Mouse (Mus musculus): Measurements from ENCODE around the gene Hspd1.
"Not testable (repeated sequence)": the region's sequence is repeated elsewhere in the genome, so short reads cannot be mapped to it uniquely, and the experiment has no call there.

The Hspd1 gene

GRCm38 (mm10) chr1:55087401-55087904, 590 bp downstream of the Hspd1 start:
- no peak for DNase-seq (ENCODE audit: low read depth, low spot score)

GRCm38 (mm10) chr1:55086868-55087400, 1.1 kb downstream of the Hspd1 start:
- DNase-seq (ENCODE audit: low read depth, low spot score), result peak; percentile 49

GRCm38 (mm10) chr1:55085781-55086366, 2.2 kb downstream of the Hspd1 start:
- peak; percentile 40 for DNase-seq (ENCODE audit: low read depth, low spot score)

GRCm38 (mm10) chr1:55082106-55082505, 5.9 kb downstream of the Hspd1 start:
- peak; percentile 64 for DNase-seq (ENCODE audit: low read depth, low spot score)

- DNase-seq (ENCODE audit: low read depth, low spot score), result no peak
These were observed 8.4 kb downstream of the Hspd1 start for GRCm38 (mm10) chr1:55079677-55080076.

- DNase-seq (ENCODE audit: low read depth, low spot score), result peak; percentile 39
These were observed 11.1 kb downstream of the Hspd1 start for GRCm38 (mm10) chr1:55076849-55077516.

GRCm38 (mm10) chr1:55076395-55076743, 11.7 kb downstream of the Hspd1 start:
- no peak for DNase-seq (ENCODE audit: low read depth, low spot score)

- DNase-seq (ENCODE audit: low read depth, low spot score), result no peak
These were observed 12.2 kb downstream of the Hspd1 start for GRCm38 (mm10) chr1:55075652-55076394.

GRCm38 (mm10) chr1:55074757-55075156, 13.3 kb downstream of the Hspd1 start:
- peak; percentile 40 for DNase-seq (ENCODE audit: low read depth, low spot score)

GRCm38 (mm10) chr1:55072328-55072727, 15.7 kb downstream of the Hspd1 start:
- DNase-seq (ENCODE audit: low read depth, low spot score), result not testable (repeated sequence)

- DNase-seq (ENCODE audit: low read depth, low spot score), result no peak
These were observed 26.3 kb downstream of the Hspd1 start for GRCm38 (mm10) chr1:55061772-55062171.

GRCm38 (mm10) chr1:55061099-55061498, 26.9 kb downstream of the Hspd1 start:
- DNase-seq (ENCODE audit: low read depth, low spot score), result no peak

GRCm38 (mm10) chr1:55058383-55058782, 29.7 kb downstream of the Hspd1 start:
- not testable (repeated sequence) for DNase-seq (ENCODE audit: low read depth, low spot score)

GRCm38 (mm10) chr1:55055322-55056115, 32.5 kb downstream of the Hspd1 start:
- no peak for DNase-seq (ENCODE audit: low read depth, low spot score)

GRCm38 (mm10) chr1:55053596-55053995, 34.4 kb downstream of the Hspd1 start:
- DNase-seq (ENCODE audit: low read depth, low spot score), result no peak

GRCm38 (mm10) chr1:55053005-55053404, 35.0 kb downstream of the Hspd1 start:
- peak; percentile 88 for DNase-seq (ENCODE audit: low read depth, low spot score)

- peak; percentile 97 for DNase-seq (ENCODE audit: low read depth, low spot score)
These were observed 35.6 kb downstream of the Hspd1 start, which contains the start of gene Coq10b for GRCm38 (mm10) chr1:55052355-55052953. Gene Coq10b, plus strand, starts transcription at chr1:55052770.

GRCm38 (mm10) chr1:55051671-55052070, 36.4 kb downstream of the Hspd1 start:
- DNase-seq (ENCODE audit: low read depth, low spot score), result no peak

- peak; percentile 81 for DNase-seq (ENCODE audit: low read depth, low spot score)
These were observed 39.0 kb downstream of the Hspd1 start for GRCm38 (mm10) chr1:55048841-55049587.

GRCm38 (mm10) chr1:55043164-55043563, 44.9 kb downstream of the Hspd1 start:
- no peak for DNase-seq (ENCODE audit: low read depth, low spot score)
